Mouse (Mus musculus) brain, embryonic 18.5 days (tissue): ENCODE measurements around the gene Etnk1.
"Not testable (repeated sequence)": the region's sequence is repeated elsewhere in the genome, so short reads cannot be mapped to it uniquely, and the experiment has no call there.

Experiments used
- DNase-seq: peaks from one replicate; pipeline ENCODE4 v3.0.0-alpha.2; 2012; ENCODE audit warnings: low read depth, low spot score

Etnk1 gene

GRCm38 (mm10) chr6:143149766-143150291, 17.2 kb upstream of the Etnk1 start:
- no peak for DNase-seq

GRCm38 (mm10) chr6:143151081-143151995, 15.7 kb upstream of the Etnk1 start:
- not testable (repeated sequence) for DNase-seq

- DNase-seq: no peak
These were observed 14.6 kb upstream of the Etnk1 start for GRCm38 (mm10) chr6:143152321-143152827.

DNA sequence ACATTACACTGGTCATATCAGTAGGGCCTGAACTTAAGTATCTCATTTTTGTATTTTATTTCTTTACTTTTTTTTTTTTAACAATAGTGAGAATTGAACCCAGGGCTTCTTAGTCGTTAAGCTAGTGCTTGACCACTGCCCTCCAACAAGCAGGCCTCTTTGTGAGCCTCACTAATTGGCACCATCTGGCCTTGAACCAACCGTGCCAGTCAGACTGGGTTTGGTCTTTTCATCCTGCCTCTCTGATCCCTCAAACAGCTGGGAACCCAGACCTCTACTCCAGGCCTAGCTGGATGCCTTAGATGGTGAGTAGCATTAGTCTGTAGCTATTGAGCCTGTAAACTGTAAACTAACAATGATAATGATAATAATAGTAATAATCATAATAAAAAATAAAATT, 13.9 kb upstream of the Etnk1 start:
- no peak for DNase-seq

- DNase-seq: no peak
These were observed 13.1 kb upstream of the Etnk1 start for GRCm38 (mm10) chr6:143153751-143154494.

DNA sequence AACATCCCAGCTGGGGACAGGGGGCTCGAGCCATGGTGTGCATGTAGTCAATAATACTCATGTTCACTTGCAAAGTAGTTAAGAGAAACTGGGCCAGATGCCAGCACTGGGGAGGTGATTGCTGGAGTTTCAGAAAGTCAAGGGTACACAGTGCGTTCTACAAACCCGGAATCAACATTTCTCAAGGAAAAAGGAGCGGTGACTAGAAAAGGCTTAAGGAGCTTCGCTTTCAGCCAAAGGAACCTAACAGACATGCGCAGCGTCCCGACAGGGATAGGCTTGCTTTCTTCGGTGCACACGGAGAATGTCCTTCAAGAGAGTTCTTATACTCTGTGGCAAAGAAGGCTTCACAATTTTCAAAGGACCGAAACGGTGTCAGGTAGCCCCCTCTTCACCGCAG, 12.1 kb upstream of the Etnk1 start:
- no peak for DNase-seq

GRCm38 (mm10) chr6:143155996-143156395, 11.0 kb upstream of the Etnk1 start:
- no peak for DNase-seq

- no peak for DNase-seq
These were observed 10.3 kb upstream of the Etnk1 start for GRCm38 (mm10) chr6:143156684-143157083.

DNA sequence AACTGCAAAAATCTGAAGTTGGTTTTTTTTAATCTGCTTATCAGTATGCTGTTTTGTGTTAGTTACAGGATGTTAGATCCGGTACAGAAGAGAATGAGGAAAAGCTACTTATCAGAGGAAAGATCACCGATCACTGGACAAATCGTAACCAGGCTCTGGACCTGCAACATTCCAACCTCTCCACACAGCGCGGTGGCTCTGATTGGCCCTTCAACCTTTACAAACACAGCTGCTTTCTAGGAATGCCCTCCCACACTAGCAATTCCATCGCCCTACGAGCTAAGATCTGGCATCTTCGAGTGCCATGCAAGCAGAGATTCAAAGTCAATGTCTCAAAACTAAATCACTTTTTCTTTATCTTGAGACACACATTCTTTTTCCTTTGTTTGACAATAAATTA, 9.6 kb upstream of the Etnk1 start:
- DNase-seq: no peak

DNA sequence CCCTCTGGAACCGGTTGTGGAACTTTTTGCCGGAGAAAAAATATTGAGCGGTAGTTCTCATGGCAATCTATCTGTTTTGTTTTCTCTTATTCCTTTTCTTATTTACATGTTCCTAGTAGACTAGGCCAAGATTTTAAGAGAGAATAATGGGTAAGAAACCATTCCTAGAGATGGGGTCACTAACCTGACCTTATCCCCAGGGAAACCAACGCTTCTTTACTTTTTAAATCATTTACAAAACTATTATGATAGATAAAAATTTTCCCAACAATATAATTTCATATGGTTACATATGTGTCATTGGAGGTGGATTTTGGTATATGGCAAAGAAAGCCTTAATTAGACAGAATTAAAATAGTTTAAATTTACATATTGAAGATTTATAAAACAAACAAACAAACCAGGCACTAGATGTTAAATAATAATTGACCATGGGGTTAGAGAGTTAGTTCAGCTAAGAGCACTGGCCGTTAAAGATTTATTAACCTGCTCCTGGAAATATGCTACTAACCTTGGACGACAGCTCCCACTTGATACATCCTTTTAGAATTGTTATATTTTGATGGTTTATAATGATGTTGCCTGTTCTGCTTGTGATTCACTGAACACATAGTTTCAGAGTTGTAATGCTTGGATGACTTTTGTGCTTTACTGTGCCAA, 6.3 kb upstream of the Etnk1 start:
- no peak for DNase-seq

GRCm38 (mm10) chr6:143162161-143162877, 4.7 kb upstream of the Etnk1 start:
- no peak for DNase-seq

GRCm38 (mm10) chr6:143163956-143164905, 2.8 kb upstream of the Etnk1 start:
- no peak for DNase-seq

DNA sequence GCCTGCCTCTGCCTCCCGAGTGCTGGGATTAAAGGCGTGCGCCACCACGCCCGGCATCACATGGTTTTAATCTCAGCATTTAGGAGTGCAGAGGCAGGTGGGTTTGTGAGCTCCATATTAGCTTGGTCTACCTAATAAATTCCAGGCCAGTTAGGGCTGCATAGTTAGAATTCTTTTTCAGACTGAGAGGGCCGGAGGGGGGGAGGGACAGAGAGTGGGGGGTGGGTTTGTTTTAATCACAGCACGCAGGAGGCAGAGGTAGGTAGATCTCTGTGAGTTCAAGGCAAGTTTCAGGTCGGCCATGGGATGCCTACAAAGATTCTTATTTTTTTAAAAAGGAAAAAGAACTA, 2.1 kb upstream of the Etnk1 start:
- no peak for DNase-seq

DNA sequence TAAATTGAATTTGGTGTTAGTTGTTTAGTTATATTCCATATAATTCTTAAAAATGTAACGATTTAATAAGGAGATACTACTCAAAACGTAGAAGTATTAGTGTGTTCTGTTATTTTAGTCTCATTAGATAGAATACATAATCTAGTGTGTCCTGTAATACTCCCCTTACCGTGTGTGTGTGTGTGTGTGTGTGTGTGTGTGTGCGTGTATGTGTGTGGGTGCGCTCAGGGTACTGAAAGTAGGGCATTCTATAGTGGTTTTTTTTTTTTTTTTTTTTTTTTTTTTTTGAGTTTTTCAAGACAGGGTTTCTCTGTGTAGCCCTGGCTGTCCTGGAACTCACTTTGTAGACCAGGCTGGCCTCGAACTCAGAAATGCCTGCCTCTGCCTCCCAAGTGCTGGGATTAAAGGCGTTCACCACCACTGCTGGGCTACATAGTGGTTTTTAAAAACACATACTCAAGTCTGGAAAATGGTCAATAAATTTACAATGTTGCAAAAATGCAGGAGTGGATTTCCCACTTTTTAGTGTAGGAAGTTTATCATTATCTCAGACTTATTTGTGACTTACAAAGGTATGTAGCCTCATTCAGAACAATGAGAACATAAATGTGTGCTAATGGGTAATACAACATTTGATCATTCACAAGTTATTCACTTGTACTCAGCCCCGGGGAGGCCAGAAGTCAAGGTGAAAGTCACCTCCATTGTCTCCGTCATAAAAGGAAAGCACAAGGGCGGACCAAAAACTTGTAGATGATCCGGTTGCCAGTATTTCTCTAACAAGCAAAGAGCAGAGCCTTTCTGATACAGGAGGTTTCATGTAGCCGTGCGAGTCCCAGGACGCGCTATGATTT, 1.4 kb upstream of the Etnk1 start:
- DNase-seq: no peak

GRCm38 (mm10) chr6:143167409-143167919, 443 bp downstream of the Etnk1 start:
- DNase-seq: no peak

DNA sequence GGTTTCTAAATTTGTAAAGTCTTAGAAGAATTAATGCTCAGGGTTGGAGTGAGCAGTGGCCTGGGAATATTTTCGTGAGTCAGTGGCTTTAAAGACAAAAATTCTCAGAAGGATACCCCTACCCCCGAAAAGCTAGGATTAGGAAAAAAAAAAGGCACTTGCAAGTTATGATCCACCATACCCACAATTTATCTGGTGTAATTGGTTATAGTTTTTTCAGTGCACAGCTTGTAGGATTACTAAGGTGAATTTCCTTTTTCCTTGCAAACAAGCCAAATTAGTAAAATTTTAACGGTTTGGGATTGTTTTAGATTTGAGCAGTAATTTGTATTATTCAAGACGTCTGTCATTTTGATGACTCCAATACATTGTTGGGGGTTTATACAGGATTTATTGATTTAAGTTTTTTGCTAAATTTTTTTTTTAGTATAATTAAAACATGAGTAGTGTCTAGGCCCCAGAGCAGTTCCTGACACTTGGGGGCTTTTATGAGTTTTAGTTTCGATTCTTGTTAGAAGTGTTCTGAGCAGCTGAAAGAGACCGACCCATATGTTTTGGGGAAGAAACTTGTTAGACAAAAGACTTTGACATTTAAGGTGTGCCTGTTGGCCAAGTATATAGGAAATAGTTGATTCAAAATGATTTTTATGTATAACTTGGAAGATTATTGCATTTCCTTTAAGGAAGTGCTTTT, 1.1 kb downstream of the Etnk1 start:
- DNase-seq: no peak

GRCm38 (mm10) chr6:143169385-143169784, 2.4 kb downstream of the Etnk1 start:
- DNase-seq: no peak
